Mouse (Mus musculus) brown adipose tissue, adult 24 weeks (tissue): ENCODE data around the gene Lactb. TPM values are rescaled to one million over a fixed set of nuclear protein-coding genes. Genes with fewer than 3 reads are reported as not detected.

Experiments used
- H3K27ac ChIP-seq: fragments of 200-500 bp; replicated peaks from 2 replicates; pipeline ENCODE4 v1.5.1; 2012; ENCODE audit warnings: low read depth, mild to moderate bottlenecking, low read length
- H3K4me1 ChIP-seq: fragments of 200-500 bp; 2 replicates; pipeline ENCODE4 v1.6.1; 2012; ENCODE audit warnings: low read length, mixed read lengths; ENCODE audit not compliant: control insufficient read depth, insufficient read depth, insufficient read length
- H3K4me3 ChIP-seq: fragments of 200-500 bp; 2 replicates; pipeline ENCODE4 v1.5.1; 2012; ENCODE audit warnings: low read depth, mild to moderate bottlenecking, low read length, moderate library complexity; ENCODE audit not compliant: insufficient read depth
- polyA plus RNA-seq: library from polyadenylated mRNA; stranded (reverse); fragments of >200 nt; gene quantifications from 2 replicates; pipeline ENCODE4 v1.2.4, GENCODE M21; 2012; ENCODE audit not compliant: missing spikeins, insufficient read depth, insufficient read length

Lactb gene
- 19.0 and 27.1 TPM in 2 replicates for polyA plus RNA-seq

- peak within 1 kb of the TSS; percentile 55 for H3K27ac ChIP-seq
- no peaks in the 10 kb centered on the region for H3K4me1 ChIP-seq
- peak within 1 kb of the TSS; percentile 94 for H3K4me3 ChIP-seq
Measured at GRCm38 (mm10) chr9:66975239-66975645, at the start of gene Lactb. Gene Lactb (minus strand): TSS chr9:66975484.

GRCm38 (mm10) chr9:67023371-67023770, 48.1 kb upstream of the Lactb start:
- Histone ChIP-seq H3K4me3 (no peak overlapping the region), H3K4me1 (peaks cover 2% of the 10 kb centered on the region; the same call in 1 of the 2 replicates), H3K27ac (no peak overlapping the region)

DNA sequence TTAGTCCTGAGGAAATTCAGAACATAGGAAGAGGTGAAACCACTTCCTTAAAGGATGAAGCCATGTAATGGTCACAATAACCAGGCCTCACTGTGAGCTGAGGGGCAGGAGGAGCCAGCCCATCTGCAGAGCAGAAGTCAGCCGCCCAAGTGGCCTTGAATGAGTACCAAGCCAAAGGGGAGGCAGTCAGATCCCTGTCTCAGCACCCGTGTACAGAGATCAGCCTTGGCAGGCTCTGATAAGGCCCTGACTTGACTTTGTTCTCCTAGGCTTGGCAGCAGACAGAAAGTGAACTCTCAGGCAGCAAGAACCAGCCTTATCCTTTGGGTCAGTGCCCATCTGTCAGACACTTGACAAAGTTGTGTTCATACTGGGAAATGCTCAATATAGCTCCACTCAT, 44.8 kb upstream of the Lactb start:
- H3K4me1 ChIP-seq, result peaks cover 2% of the 10 kb centered on the region; the same call in 1 of the 2 replicates
- no peak overlapping the region for H3K4me3 ChIP-seq
- H3K27ac ChIP-seq, result no peak overlapping the region

- H3K27ac ChIP-seq, result no peak overlapping the region
- no peak overlapping the region for H3K4me3 ChIP-seq
- H3K4me1 ChIP-seq, result no peaks in the 10 kb centered on the region
Measured at GRCm38 (mm10) chr9:67013501-67013900, 38.2 kb upstream of the Lactb start.

DNA sequence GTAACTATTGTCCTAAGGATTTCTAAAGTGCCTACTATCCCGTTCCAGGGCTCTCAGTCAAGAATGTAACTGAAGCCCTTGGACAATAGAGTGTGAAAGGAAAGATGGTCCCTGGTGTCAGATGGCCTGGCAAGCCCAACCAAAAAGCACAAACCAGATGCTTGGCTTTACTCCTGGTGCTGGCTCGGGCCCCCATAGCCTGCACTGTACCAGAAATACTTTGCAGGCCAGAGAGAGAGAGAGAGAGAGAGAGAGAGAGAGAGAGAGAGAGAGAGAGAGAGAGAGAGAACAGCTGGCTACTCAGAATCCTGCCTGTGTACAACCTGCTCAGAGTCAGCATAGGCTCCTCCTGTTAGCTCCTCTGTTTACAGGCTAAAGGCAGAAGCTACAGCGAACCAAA, 37.2 kb upstream of the Lactb start:
- no peak overlapping the region for H3K4me3 ChIP-seq
- H3K27ac ChIP-seq, result no peak overlapping the region
- H3K4me1 ChIP-seq, result no peaks in the 10 kb centered on the region

- Histone ChIP-seq H3K27ac (no peak overlapping the region), H3K4me1 (no peaks in the 10 kb centered on the region), H3K4me3 (no peak overlapping the region)
Measured at GRCm38 (mm10) chr9:67011483-67011882, 36.2 kb upstream of the Lactb start.

DNA sequence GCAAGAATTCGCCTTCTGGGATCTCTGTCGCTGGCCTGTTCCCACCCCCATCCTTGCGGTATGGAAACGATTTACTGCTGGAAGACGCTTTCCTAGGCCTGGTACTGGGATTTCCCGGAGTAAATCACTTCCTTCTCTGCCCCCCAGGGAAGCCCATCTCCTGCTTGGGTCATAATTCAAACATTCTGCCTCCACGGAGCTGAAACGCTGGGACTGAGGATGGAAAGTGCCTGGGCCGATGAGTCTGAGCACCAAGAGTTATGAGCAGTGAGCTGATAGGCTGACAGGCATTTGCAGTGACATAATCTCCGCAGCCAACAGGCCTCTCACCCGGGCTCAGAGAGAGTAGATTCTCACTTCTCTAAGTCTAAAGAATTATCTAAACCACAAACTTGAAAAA, 33.5 kb upstream of the Lactb start:
- H3K4me1 ChIP-seq, result no peaks in the 10 kb centered on the region
- no peak overlapping the region for H3K27ac ChIP-seq
- H3K4me3 ChIP-seq, result no peak overlapping the region

DNA sequence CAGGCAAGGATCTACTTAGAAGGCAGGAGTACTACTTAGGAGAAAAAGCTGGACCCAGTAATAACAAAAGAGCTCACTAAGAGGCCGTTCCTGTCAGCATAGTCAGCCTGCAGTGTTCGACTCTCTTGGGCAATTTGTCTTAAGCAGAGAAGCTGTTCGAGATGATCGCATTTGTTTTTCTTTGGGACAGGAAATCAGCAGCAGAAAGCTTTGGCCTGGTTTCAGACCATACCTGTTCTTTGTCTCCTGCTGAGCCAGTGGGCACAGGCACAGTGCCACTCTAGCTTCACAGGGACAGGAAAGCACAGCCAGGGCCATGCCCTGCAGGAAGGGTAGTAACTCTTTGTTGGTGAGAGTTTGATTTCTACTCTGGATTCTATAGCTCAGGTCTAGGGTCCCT, 31.1 kb upstream of the Lactb start:
- H3K27ac ChIP-seq, result no peak overlapping the region
- no peak overlapping the region for H3K4me3 ChIP-seq

DNA sequence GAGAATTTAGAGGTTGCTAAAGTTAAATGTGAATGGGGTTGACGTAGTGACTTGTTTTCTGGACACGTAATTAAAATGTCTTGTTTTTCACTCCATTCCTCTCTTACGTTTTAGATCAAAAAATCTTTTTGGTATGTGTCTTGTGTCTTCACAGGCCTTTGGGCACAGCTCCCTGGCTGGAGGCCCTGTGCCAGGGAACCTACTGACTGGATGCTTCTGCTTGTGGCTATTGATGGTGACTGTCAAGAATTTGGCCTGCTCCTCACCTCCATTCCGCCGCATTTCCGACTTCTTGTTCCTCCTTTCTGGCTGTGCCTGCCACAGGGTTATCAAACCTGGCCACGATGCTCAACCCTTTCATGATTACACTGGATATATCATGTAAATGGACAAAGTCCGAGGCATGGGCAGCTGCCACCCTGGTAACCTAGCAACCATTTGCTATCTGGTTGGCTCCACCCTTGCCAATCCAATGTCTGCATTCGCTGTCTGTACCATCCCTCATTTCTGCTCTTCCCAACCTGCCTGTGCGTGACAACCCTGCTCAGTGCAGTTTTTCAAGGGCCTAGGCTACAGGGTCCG, 30.0 kb upstream of the Lactb start:
- no peak overlapping the region for H3K4me3 ChIP-seq
- H3K27ac ChIP-seq, result no peak overlapping the region
- no peaks in the 10 kb centered on the region for H3K4me1 ChIP-seq

More for the DNA sequence above, 31.1 kb upstream of the Lactb start:
- no peaks in the 10 kb centered on the region for H3K4me1 ChIP-seq

GRCm38 (mm10) chr9:67003656-67004055, 28.4 kb upstream of the Lactb start:
- no peaks in the 10 kb centered on the region for H3K4me1 ChIP-seq
- no peak overlapping the region for H3K27ac ChIP-seq
- H3K4me3 ChIP-seq, result no peak overlapping the region

DNA sequence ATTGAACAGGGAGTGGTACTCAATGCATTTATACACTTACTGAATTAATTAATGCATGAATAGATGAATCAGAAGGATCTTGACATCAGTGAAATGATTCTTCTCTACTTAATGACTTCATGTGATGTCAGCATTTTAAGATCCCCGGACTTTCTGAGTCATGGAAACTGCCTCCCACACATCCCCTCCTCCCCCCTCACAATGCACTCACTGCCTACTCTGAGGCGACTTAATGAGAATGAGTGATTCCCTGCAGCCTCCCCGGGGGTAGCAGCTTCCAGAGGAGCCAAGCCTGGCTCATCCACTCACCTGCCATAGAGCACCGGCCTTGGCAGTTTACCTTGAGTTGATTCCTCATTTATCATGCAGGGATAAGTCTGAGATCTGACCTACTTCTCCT, 27.9 kb upstream of the Lactb start:
- H3K27ac ChIP-seq, result no peak overlapping the region
- no peak overlapping the region for H3K4me3 ChIP-seq
- H3K4me1 ChIP-seq, result no peaks in the 10 kb centered on the region

- no peak overlapping the region for H3K27ac ChIP-seq
Measured at GRCm38 (mm10) chr9:67001506-67001905, 26.2 kb upstream of the Lactb start.

GRCm38 (mm10) chr9:67001050-67001449, 25.8 kb upstream of the Lactb start:
- no peaks in the 10 kb centered on the region; the same call in 1 of the 2 replicates for H3K4me1 ChIP-seq
- no peak overlapping the region for H3K27ac ChIP-seq
- no peak overlapping the region for H3K4me3 ChIP-seq

More at GRCm38 (mm10) chr9:67001506-67001905, 26.2 kb upstream of the Lactb start:
- H3K4me3 ChIP-seq, result no peak overlapping the region
- H3K4me1 ChIP-seq, result no peaks in the 10 kb centered on the region

DNA sequence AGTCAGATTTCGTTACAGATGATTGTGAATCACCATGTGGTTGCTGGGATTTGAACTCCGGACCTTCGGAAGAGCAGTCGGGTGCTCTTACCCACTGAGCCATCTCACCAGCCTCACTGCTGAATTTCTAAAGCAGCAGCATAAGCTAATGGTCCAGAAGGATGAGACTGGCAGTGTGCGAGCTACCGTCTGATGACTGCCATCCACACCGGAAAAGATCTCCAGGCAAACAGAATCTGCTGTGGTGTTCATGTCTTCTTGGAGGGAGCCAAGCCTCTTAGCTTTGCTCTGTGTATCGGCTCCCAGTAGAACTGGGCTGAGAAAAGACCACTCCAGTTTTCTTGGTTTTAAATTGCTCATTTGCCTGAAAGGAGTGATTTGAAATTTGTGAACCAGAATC, 24.4 kb upstream of the Lactb start:
- Histone ChIP-seq H3K27ac (no peak overlapping the region), H3K4me3 (no peak overlapping the region), H3K4me1 (no peaks in the 10 kb centered on the region; the same call in 1 of the 2 replicates)

GRCm38 (mm10) chr9:66991750-66992410, 16.6 kb upstream of the Lactb start:
- Histone ChIP-seq H3K4me3 (no peak overlapping the region), H3K27ac (no peak overlapping the region), H3K4me1 (peaks cover 2% of the 10 kb centered on the region)
